Mouse (Mus musculus): Measurements from ENCODE around the gene Rai14. TPM values are rescaled to one million over a fixed set of nuclear protein-coding genes. Genes with fewer than 3 reads are reported as not detected.

Gene Rai14
- polyA plus RNA-seq, 1 experiment from 2014 or later = 15.3 TPM

GRCm38 (mm10) chr15:10670107-10670506 lies 44.3 kb downstream of the Rai14 start:
- H3K9me3 ChIP-seq = no peaks in the 10 kb centered on the region
- no peak overlapping the region for H3K9ac ChIP-seq
- WGBS = 40% methylated on average over 7 of the region's 7 CpGs
- no peak overlapping the region for H3K4me2 ChIP-seq
- H3K27ac ChIP-seq (replicated peaks) = no peak overlapping the region
- no peak for ATAC-seq (ENCODE audit: extremely low read depth, insufficient number of reproducible peaks, low FRiP score, low TSS enrichment)
- peaks cover 62% of the 10 kb centered on the region for H3K27me3 ChIP-seq (replicated peaks)
- no peaks in the 10 kb centered on the region for H3K36me3 ChIP-seq
- peaks cover 55% of the 10 kb centered on the region for H3K4me1 ChIP-seq
- H3K4me3 ChIP-seq = no peak overlapping the region

- peaks cover 67% of the 10 kb centered on the region for H3K27me3 ChIP-seq (replicated peaks)
- no peaks in the 10 kb centered on the region for H3K9me3 ChIP-seq
- no peak overlapping the region for H3K4me2 ChIP-seq
- H3K27ac ChIP-seq (replicated peaks) = no peak overlapping the region
- H3K9ac ChIP-seq = no peak overlapping the region
- no peaks in the 10 kb centered on the region for H3K36me3 ChIP-seq
- H3K4me3 ChIP-seq = no peak overlapping the region
- ATAC-seq (ENCODE audit: extremely low read depth, insufficient number of reproducible peaks, low FRiP score, low TSS enrichment) = no peak
- peaks cover 63% of the 10 kb centered on the region for H3K4me1 ChIP-seq
- 28% methylated on average over 10 of the region's 10 CpGs for WGBS
Observed at GRCm38 (mm10) chr15:10668120-10668900, 46.1 kb downstream of the Rai14 start.

GRCm38 (mm10) chr15:10665816-10666215 lies 48.6 kb downstream of the Rai14 start:
- H3K27ac ChIP-seq (replicated peaks) = no peak overlapping the region
- H3K9ac ChIP-seq = no peak overlapping the region
- no peaks in the 10 kb centered on the region for H3K36me3 ChIP-seq
- peaks cover 57% of the 10 kb centered on the region for H3K27me3 ChIP-seq (replicated peaks)
- peaks cover 61% of the 10 kb centered on the region for H3K4me1 ChIP-seq
- ATAC-seq (ENCODE audit: extremely low read depth, insufficient number of reproducible peaks, low FRiP score, low TSS enrichment) = no peak
- WGBS = 71% methylated on average over 8 of the region's 8 CpGs
- no peak overlapping the region for H3K4me2 ChIP-seq
- H3K9me3 ChIP-seq = no peaks in the 10 kb centered on the region
- H3K4me3 ChIP-seq = no peak overlapping the region

- no peak for ATAC-seq (ENCODE audit: extremely low read depth, insufficient number of reproducible peaks, low FRiP score, low TSS enrichment)
Observed at GRCm38 (mm10) chr15:10664529-10664898, 49.9 kb downstream of the Rai14 start.

DNA sequence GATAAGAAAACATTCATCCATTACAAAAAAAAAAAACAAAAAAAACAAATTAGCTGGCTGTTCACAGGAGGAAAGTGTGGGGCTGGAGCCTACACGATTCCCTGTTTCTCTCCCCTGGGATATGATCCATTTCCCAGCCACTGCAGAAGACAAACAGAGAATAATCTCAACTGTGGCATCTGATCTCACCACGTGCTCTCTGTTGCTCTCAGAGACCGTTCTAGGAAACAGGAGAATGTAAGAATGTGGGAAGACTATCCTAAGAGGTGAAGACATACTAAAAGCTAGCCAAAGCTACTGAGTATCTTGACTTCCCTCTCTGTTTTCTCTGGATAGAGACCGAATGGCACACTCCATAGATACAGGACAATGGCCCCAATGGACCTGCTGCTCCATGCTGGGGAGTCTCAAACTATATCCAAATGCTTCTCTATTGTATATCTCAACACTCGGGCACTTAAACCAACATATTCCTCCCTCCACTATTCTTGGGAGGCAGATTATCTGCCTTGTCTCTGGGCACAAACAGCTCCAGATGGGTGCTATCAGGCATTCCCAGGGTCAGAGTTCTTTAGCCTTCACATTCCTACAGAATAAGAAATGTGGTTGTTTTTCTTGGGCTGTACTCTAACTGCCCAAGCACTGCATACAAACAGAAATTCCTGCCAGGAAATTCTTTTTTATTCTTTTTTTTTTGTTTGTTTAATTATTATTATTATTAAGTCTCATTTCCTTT lies 50.5 kb downstream of the Rai14 start:
- peaks cover 61% of the 10 kb centered on the region for H3K4me1 ChIP-seq

More at GRCm38 (mm10) chr15:10664529-10664898, 49.9 kb downstream of the Rai14 start:
- no peak overlapping the region for H3K9ac ChIP-seq
- no peak overlapping the region for H3K27ac ChIP-seq (replicated peaks)
- 69% methylated on average over 5 of the region's 5 CpGs for WGBS
- no peaks in the 10 kb centered on the region for H3K9me3 ChIP-seq
- peaks cover 61% of the 10 kb centered on the region for H3K4me1 ChIP-seq
- H3K36me3 ChIP-seq = no peaks in the 10 kb centered on the region
- H3K27me3 ChIP-seq (replicated peaks) = peaks cover 52% of the 10 kb centered on the region
- H3K4me2 ChIP-seq = no peak overlapping the region
- H3K4me3 ChIP-seq = no peak overlapping the region

GRCm38 (mm10) chr15:10661961-10662606 lies 52.3 kb downstream of the Rai14 start:
- no peaks in the 10 kb centered on the region for H3K36me3 ChIP-seq
- H3K9me3 ChIP-seq = no peaks in the 10 kb centered on the region
- H3K9ac ChIP-seq = no peak overlapping the region
- H3K27ac ChIP-seq (replicated peaks) = peak overlapping the region; percentile 42
- H3K4me3 ChIP-seq = no peak overlapping the region
- peaks cover 42% of the 10 kb centered on the region for H3K4me1 ChIP-seq
- ATAC-seq (ENCODE audit: extremely low read depth, insufficient number of reproducible peaks, low FRiP score, low TSS enrichment) = no peak
- WGBS = 18% methylated on average over 3 of the region's 3 CpGs
- H3K27me3 ChIP-seq (replicated peaks) = peaks cover 39% of the 10 kb centered on the region
- H3K4me2 ChIP-seq = no peak overlapping the region

More for the DNA sequence above, 50.5 kb downstream of the Rai14 start:
- Histone ChIP-seq H3K36me3 (no peaks in the 10 kb centered on the region), H3K27me3 (replicated peaks) (peaks cover 49% of the 10 kb centered on the region), H3K9me3 (no peaks in the 10 kb centered on the region), H3K27ac (replicated peaks) (no peak overlapping the region), H3K4me3 (no peak overlapping the region), H3K9ac (no peak overlapping the region), H3K4me2 (no peak overlapping the region)
- ATAC-seq (ENCODE audit: extremely low read depth, insufficient number of reproducible peaks, low FRiP score, low TSS enrichment) = no peak
- WGBS = 35% methylated on average over 5 of the region's 5 CpGs

GRCm38 (mm10) chr15:10658803-10659202 lies 55.6 kb downstream of the Rai14 start:
- no peak overlapping the region for H3K4me3 ChIP-seq
- no peak overlapping the region for H3K9ac ChIP-seq
- H3K36me3 ChIP-seq = no peaks in the 10 kb centered on the region
- H3K4me2 ChIP-seq = no peak overlapping the region
- H3K4me1 ChIP-seq = peaks cover 19% of the 10 kb centered on the region
- 66% methylated on average over 2 of the region's 2 CpGs for WGBS
- no peak for ATAC-seq (ENCODE audit: extremely low read depth, insufficient number of reproducible peaks, low FRiP score, low TSS enrichment)
- no peaks in the 10 kb centered on the region for H3K9me3 ChIP-seq
- H3K27me3 ChIP-seq (replicated peaks) = peaks cover 34% of the 10 kb centered on the region
- H3K27ac ChIP-seq (replicated peaks) = no peak overlapping the region

GRCm38 (mm10) chr15:10656146-10656545 lies 58.3 kb downstream of the Rai14 start:
- H3K4me1 ChIP-seq = no peaks in the 10 kb centered on the region
- no peak overlapping the region for H3K27ac ChIP-seq (replicated peaks)
- no peaks in the 10 kb centered on the region for H3K9me3 ChIP-seq
- H3K36me3 ChIP-seq = no peaks in the 10 kb centered on the region
- no peak for ATAC-seq (ENCODE audit: extremely low read depth, insufficient number of reproducible peaks, low FRiP score, low TSS enrichment)
- H3K27me3 ChIP-seq (replicated peaks) = peaks cover 26% of the 10 kb centered on the region
- H3K4me3 ChIP-seq = no peak overlapping the region
- 84% methylated on average over 5 of the region's 5 CpGs for WGBS
- H3K9ac ChIP-seq = no peak overlapping the region
- H3K4me2 ChIP-seq = no peak overlapping the region

GRCm38 (mm10) chr15:10655151-10655905 lies 59.1 kb downstream of the Rai14 start:
- Histone ChIP-seq H3K4me1 (no peaks in the 10 kb centered on the region), H3K27me3 (replicated peaks) (peaks cover 19% of the 10 kb centered on the region), H3K9me3 (no peaks in the 10 kb centered on the region), H3K36me3 (no peaks in the 10 kb centered on the region), H3K4me2 (no peak overlapping the region), H3K4me3 (no peak overlapping the region), H3K9ac (no peak overlapping the region), H3K27ac (replicated peaks) (no peak overlapping the region)
- 40% methylated on average over 8 of the region's 8 CpGs for WGBS
- ATAC-seq (ENCODE audit: extremely low read depth, insufficient number of reproducible peaks, low FRiP score, low TSS enrichment) = no peak

DNA sequence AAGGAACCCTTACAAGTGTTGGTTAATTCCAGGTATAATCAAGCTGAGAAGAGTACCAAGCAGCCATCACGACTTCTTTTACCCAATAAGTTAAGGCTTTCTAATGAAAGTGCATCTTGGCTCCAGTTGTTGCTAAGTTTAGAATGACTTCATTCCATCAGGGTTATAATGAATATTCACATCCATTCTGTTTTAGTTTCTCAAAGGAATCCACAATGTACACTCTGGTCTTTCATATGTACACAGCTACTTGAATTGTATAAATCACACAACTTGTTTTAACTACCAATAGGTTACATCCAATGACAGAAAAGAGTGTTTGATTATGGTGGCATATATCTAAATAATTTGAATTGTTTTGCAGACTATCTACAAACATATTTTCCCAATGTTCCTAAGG lies 59.7 kb downstream of the Rai14 start:
- H3K9me3 ChIP-seq = no peaks in the 10 kb centered on the region
- H3K27ac ChIP-seq (replicated peaks) = no peak overlapping the region
- peaks cover 3% of the 10 kb centered on the region; the same call in 1 of the 2 replicates for H3K4me1 ChIP-seq
- no peak overlapping the region for H3K4me3 ChIP-seq
- no peak for ATAC-seq (ENCODE audit: extremely low read depth, insufficient number of reproducible peaks, low FRiP score, low TSS enrichment)
- no peaks in the 10 kb centered on the region for H3K36me3 ChIP-seq
- no peak overlapping the region for H3K4me2 ChIP-seq
- H3K9ac ChIP-seq = no peak overlapping the region
- 85% methylated on average over 1 of the region's 1 CpGs for WGBS
- H3K27me3 ChIP-seq (replicated peaks) = peaks cover 17% of the 10 kb centered on the region

- Histone ChIP-seq H3K9me3 (no peaks in the 10 kb centered on the region), H3K4me2 (no peak overlapping the region), H3K36me3 (no peaks in the 10 kb centered on the region), H3K27ac (replicated peaks) (no peak overlapping the region), H3K9ac (no peak overlapping the region), H3K4me3 (no peak overlapping the region), H3K4me1 (peaks cover 11% of the 10 kb centered on the region), H3K27me3 (replicated peaks) (peaks cover 21% of the 10 kb centered on the region)
- no peak for ATAC-seq (ENCODE audit: extremely low read depth, insufficient number of reproducible peaks, low FRiP score, low TSS enrichment)
- 83% methylated on average over 2 of the region's 2 CpGs for WGBS
Observed at GRCm38 (mm10) chr15:10652931-10653475, 61.4 kb downstream of the Rai14 start.
